Mouse (Mus musculus) hindbrain, embryonic 11.5 days (tissue): Measurements from ENCODE around the gene Nelfcd. TPM values are rescaled to one million over a fixed set of nuclear protein-coding genes. Genes with fewer than 3 reads are reported as not detected.

Source experiments
- ATAC-seq: fragments of 200-750 bp; cut with Nextera tagmentation; 2 replicates; pipeline ENCODE4 v1.8.0; 2017; ENCODE audit warnings: mild to moderate bottlenecking, moderate TSS enrichment, moderate library complexity; ENCODE audit not compliant: low FRiP score
- DNase-seq: peaks from one replicate; pipeline ENCODE4 v3.0.0-alpha.2; 2015; ENCODE audit warnings: low spot score
- H3K27ac ChIP-seq: fragments of 300-500 bp; sonication (generic); 2 replicates; pipeline ENCODE4 v1.5.1; 2014; ENCODE audit warnings: mild to moderate bottlenecking, low read depth, low read length
- H3K27me3 ChIP-seq: fragments of 300-500 bp; sonication (generic); 2 replicates; pipeline ENCODE4 v1.6.1; 2014; ENCODE audit warnings: mild to moderate bottlenecking, low read length, moderate library complexity, mixed read lengths; ENCODE audit not compliant: control insufficient read depth, insufficient read depth
- H3K36me3 ChIP-seq: fragments of 300-500 bp; sonication (generic); 2 replicates; pipeline ENCODE4 v1.6.1; 2014; ENCODE audit warnings: mild to moderate bottlenecking, low read length, moderate library complexity, mixed read lengths; ENCODE audit not compliant: control insufficient read depth, insufficient read depth
- H3K4me1 ChIP-seq: fragments of 300-500 bp; sonication (generic); replicated peaks from 2 replicates; pipeline ENCODE4 v1.6.1; 2014; ENCODE audit warnings: low read length, mixed read lengths; ENCODE audit not compliant: control insufficient read depth, insufficient read depth
- H3K4me2 ChIP-seq: fragments of 300-500 bp; sonication (generic); replicated peaks from 2 replicates; pipeline ENCODE4 v1.6.1; 2014; ENCODE audit warnings: mild to moderate bottlenecking, low read depth, low read length
- H3K4me3 ChIP-seq: fragments of 300-500 bp; sonication (generic); 2 replicates; pipeline ENCODE4 v1.5.1; 2014; ENCODE audit warnings: low read depth, low read length
- H3K9ac ChIP-seq: fragments of 300-500 bp; sonication (generic); 2 replicates; pipeline ENCODE4 v1.6.1; 2014; ENCODE audit warnings: low read depth, low read length
- H3K9me3 ChIP-seq: fragments of 300-500 bp; sonication (generic); 2 replicates; pipeline ENCODE4 v1.6.1; 2016; ENCODE audit warnings: low read length; ENCODE audit not compliant: control insufficient read depth
- WGBS: fragments of 180-500 bp; shearing (Covaris S2); extraction: QIAGEN DNeasy Blood & Tissue Kit; methylation state at CpG from one replicate; pipeline ENCODE4 v1.1.7; 2014; 5-methylcytosine and 5-hydroxymethylcytosine counted together
- polyA plus RNA-seq: library from polyadenylated mRNA; unstranded; fragments of >200 nt; fragmentation: Nextera tagmentation; extraction: Ambion mirVana; gene quantifications from 2 replicates; pipeline ENCODE4 v1.2.1, GENCODE M21; 2014

The Nelfcd gene
- polyA plus RNA-seq, 1 experiment from 2014 or later: 163 TPM

DNA sequence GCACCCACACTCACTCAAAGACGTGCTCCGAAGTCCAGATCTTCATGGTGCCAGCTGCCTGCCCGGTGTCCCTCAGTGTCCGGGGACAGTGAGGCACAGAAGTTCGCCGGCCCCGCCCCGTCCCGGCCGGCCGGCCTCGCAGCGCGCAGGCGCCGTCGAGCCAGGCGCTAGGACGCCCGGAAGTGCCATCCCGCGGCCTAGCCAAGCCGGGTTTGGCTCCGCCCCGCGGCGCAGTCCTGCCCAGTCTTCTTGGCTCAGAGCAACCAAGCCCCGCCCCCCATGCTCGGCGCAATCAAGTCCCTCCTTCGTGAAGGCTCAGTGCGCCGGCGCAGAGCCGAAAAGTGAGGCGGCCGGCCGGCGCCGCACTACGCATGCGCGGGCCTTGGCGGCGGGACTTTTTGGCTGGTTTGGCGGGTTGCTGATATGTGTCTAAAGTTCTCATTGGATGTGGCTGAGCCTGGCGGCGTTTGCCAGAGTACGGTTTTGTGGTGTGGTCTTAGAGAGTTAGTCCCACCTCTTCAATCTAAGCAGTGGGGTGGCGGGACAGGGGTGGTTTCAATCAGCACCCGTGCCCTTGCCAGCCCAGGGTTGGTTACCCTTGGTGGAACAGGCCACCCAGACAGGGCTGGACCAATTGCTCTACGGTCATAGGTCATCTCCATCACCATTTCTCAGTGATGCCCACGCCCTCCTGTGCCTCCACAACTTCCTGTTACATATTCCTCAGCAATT lies 57.4 kb downstream of the Nelfcd start, which contains the start of gene Prelid3b:
TSS of gene Prelid3b (minus strand) at position 264 of the 732 bp plus-strand sequence.
- no peaks in the 10 kb centered on the region for H3K36me3 ChIP-seq
- H3K9me3 ChIP-seq: no peaks in the 10 kb centered on the region
- WGBS: under 1% methylated on average over 49 of the region's 53 CpGs
- DNase-seq (peak; percentile 100), ATAC-seq (peak; percentile 99)
- H3K27ac ChIP-seq: 0 out of 2 replicates have a peak within 1 kb of the TSS, but pooled peaks have one; percentile 27
- H3K4me1 ChIP-seq: 0 out of 2 replicates have a peak, but pooled peaks cover 2% of the 10 kb centered on the region
- peak within 1 kb of the TSS; percentile 67 for H3K4me2 ChIP-seq
- peak within 1 kb of the TSS; percentile 72 for H3K4me3 ChIP-seq
- peak within 1 kb of the TSS; percentile 78 for H3K9ac ChIP-seq
- H3K27me3 ChIP-seq: no peaks in the 10 kb centered on the region

DNA sequence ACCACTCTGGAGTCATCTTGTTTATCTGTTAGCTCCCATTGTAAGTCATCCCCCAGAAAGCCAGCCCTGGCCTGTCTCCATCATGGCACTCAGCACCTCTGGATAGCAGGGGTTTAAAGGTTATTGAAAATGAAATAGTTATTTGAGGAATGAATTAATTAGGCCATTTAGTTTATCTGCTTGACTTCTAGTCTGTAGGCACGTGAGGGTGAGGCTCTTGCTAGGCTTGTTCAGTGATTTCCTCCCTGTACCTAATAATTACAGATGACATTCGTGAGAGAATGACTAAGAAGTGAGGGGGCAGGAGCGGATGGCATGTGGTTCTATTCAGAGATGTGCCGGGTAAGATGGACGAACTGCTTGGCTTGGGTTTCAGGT lies 57.9 kb downstream of the Nelfcd start:
- DNase-seq (no peak), ATAC-seq (no peak)
- H3K9ac ChIP-seq: peak overlapping the region; percentile 55
- no peaks in the 10 kb centered on the region for H3K27me3 ChIP-seq
- H3K36me3 ChIP-seq: no peaks in the 10 kb centered on the region
- 85% methylated on average over 5 of the region's 5 CpGs for WGBS
- H3K4me2 ChIP-seq: peak overlapping the region; percentile 48
- 0 out of 2 replicates have a peak, but pooled peaks cover 2% of the 10 kb centered on the region for H3K4me1 ChIP-seq
- no peaks in the 10 kb centered on the region for H3K9me3 ChIP-seq
- H3K4me3 ChIP-seq: peak overlapping the region; percentile 31
- no peak overlapping the region for H3K27ac ChIP-seq

Other genes starting within 250 kb of the Nelfcd start
- 1,233 and 1,244 TPM in 2 replicates for gene Gnas, start 131.5 kb upstream of the Nelfcd start, polyA plus RNA-seq
- 17.6 and 22.8 TPM in 2 replicates for gene Gm20721, start 69.1 kb upstream of the Nelfcd start, polyA plus RNA-seq
- gene Ctsz, start 23.2 kb downstream of the Nelfcd start, polyA plus RNA-seq: 90.2 and 93.7 TPM in 2 replicates
- 5.3 and 5.7 TPM in 2 replicates for gene Tubb1, start 34.9 kb downstream of the Nelfcd start, polyA plus RNA-seq
- 686 and 740 TPM in 2 replicates for gene Atp5e, start 48.3 kb downstream of the Nelfcd start, polyA plus RNA-seq
- 130 and 141 TPM in 2 replicates for gene Prelid3b, start 57.3 kb downstream of the Nelfcd start, polyA plus RNA-seq
- gene Zfp831, start 227.7 kb downstream of the Nelfcd start, polyA plus RNA-seq: not detected in 2 replicates